Mouse (Mus musculus): ENCODE measurements around the gene Abcc3.
A peak's percentile ranks its signal among the peaks of the same experiment; 100 is the strongest.
"Not testable (repeated sequence)": the region's sequence is repeated elsewhere in the genome, so short reads cannot be mapped to it uniquely, and the experiment has no call there.

The Abcc3 gene

GRCm38 (mm10) chr11:94402029-94402428 lies 9.2 kb upstream of the Abcc3 start:
- not testable (repeated sequence) for DNase-seq

GRCm38 (mm10) chr11:94400996-94401395 lies 8.2 kb upstream of the Abcc3 start:
- no peak for DNase-seq

- DNase-seq, result no peak
Measured at GRCm38 (mm10) chr11:94394107-94394506, 1.3 kb upstream of the Abcc3 start.

- DNase-seq, result not testable (repeated sequence)
Measured at GRCm38 (mm10) chr11:94393490-94393889, 693 bp upstream of the Abcc3 start.

GRCm38 (mm10) chr11:94391661-94392060 lies 1.1 kb downstream of the Abcc3 start:
- no peak for DNase-seq

GRCm38 (mm10) chr11:94390825-94391224 lies 2.0 kb downstream of the Abcc3 start:
- DNase-seq, result no peak

- no peak for DNase-seq
Measured at GRCm38 (mm10) chr11:94389724-94390396, 2.9 kb downstream of the Abcc3 start.

GRCm38 (mm10) chr11:94389021-94389420 lies 3.8 kb downstream of the Abcc3 start:
- no peak for DNase-seq

GRCm38 (mm10) chr11:94387756-94388155 lies 5.0 kb downstream of the Abcc3 start:
- no peak for DNase-seq

- DNase-seq, result peak; percentile 29 to 35
Measured at GRCm38 (mm10) chr11:94385977-94386771, 6.6 kb downstream of the Abcc3 start.

GRCm38 (mm10) chr11:94379736-94380135 lies 13.1 kb downstream of the Abcc3 start:
- DNase-seq, result no peak

GRCm38 (mm10) chr11:94379061-94379460 lies 13.7 kb downstream of the Abcc3 start:
- no peak for DNase-seq

- peak; percentile 54 to 75 for DNase-seq
Measured at GRCm38 (mm10) chr11:94374276-94374948, 18.4 kb downstream of the Abcc3 start.

- DNase-seq, result peak in 1 of 2 experiments; percentile 18
Measured at GRCm38 (mm10) chr11:94370809-94371208, 22.0 kb downstream of the Abcc3 start.

GRCm38 (mm10) chr11:94369981-94370380 lies 22.8 kb downstream of the Abcc3 start:
- no peak for DNase-seq

- DNase-seq, result no peak
Measured at GRCm38 (mm10) chr11:94365340-94365739, 27.5 kb downstream of the Abcc3 start.

GRCm38 (mm10) chr11:94363690-94364089 lies 29.1 kb downstream of the Abcc3 start:
- no peak for DNase-seq

- DNase-seq, result no peak
Measured at GRCm38 (mm10) chr11:94362101-94362500, 30.7 kb downstream of the Abcc3 start.

- DNase-seq, result no peak
Measured at GRCm38 (mm10) chr11:94361166-94361870, 31.5 kb downstream of the Abcc3 start.

- no peak for DNase-seq
Measured at GRCm38 (mm10) chr11:94359168-94359567, 33.6 kb downstream of the Abcc3 start.

GRCm38 (mm10) chr11:94355521-94356217 lies 37.1 kb downstream of the Abcc3 start:
- no peak for DNase-seq

GRCm38 (mm10) chr11:94351094-94351493 lies 41.7 kb downstream of the Abcc3 start:
- DNase-seq, result no peak
